Mouse (Mus musculus): ENCODE results near the gene Tbx3. TPM values are rescaled to one million over a fixed set of nuclear protein-coding genes. Genes with fewer than 3 reads are reported as not detected.

Gene Tbx3
- polyA plus RNA-seq, 1 experiment from 2014 or later = 0.88 TPM

DNA sequence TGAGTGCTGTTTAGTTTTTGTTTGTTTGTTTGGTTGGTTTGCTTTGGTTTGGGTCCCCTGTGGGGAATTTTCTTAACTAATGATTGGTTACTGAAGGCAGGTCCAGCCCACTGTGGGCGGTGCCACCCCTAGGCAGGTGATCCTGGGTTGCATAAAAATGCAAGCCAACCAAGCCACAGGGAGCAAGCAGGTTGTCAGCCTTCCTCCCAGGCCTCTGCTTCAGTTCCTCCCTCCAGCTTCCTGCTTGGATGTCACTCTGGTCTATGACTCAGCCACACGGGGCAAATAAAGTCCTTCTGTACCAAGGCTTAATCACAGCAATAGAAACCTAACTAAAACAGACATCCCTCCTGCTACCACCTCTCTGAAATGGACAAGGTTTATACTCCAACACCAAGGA is 35.6 kb upstream of the Tbx3 start:
- Histone ChIP-seq H3K27ac (ENCODE audit: low read depth, low read length) (no peak overlapping the region), H3K4me1 (ENCODE audit: control insufficient read depth, insufficient read depth, low read length) (no peaks in the 10 kb centered on the region), H3K9me3 (ENCODE audit: control insufficient read depth, low read length) (no peaks in the 10 kb centered on the region), H3K9ac (replicated peaks; ENCODE audit: low read depth, low read length) (no peak overlapping the region), H3K36me3 (ENCODE audit: control insufficient read depth, insufficient read depth, low read length) (no peaks in the 10 kb centered on the region), H3K27me3 (ENCODE audit: control insufficient read depth, insufficient read depth, low read length) (no peaks in the 10 kb centered on the region), H3K4me2 (ENCODE audit: low read depth, low read length) (no peak overlapping the region), H3K4me3 (ENCODE audit: low read depth, low read length) (no peak overlapping the region)
- WGBS = 74% methylated on average over 2 of the region's 2 CpGs
- ATAC-seq (ENCODE audit: low read depth) = no peak

- Histone ChIP-seq H3K4me3 (ENCODE audit: low read depth, low read length) (no peak overlapping the region), H3K27ac (ENCODE audit: low read depth, low read length) (no peak overlapping the region), H3K4me2 (ENCODE audit: low read depth, low read length) (no peak overlapping the region), H3K9ac (replicated peaks; ENCODE audit: low read depth, low read length) (no peak overlapping the region), H3K27me3 (ENCODE audit: control insufficient read depth, insufficient read depth, low read length) (0 out of 2 replicates have a peak, but pooled peaks cover 2% of the 10 kb centered on the region), H3K4me1 (ENCODE audit: control insufficient read depth, insufficient read depth, low read length) (no peaks in the 10 kb centered on the region), H3K36me3 (ENCODE audit: control insufficient read depth, insufficient read depth, low read length) (no peaks in the 10 kb centered on the region), H3K9me3 (ENCODE audit: control insufficient read depth, low read length) (no peaks in the 10 kb centered on the region)
- ATAC-seq (ENCODE audit: low read depth) = no peak
- 70% methylated on average over 12 of the region's 12 CpGs for WGBS
These were observed 32.2 kb upstream of the Tbx3 start for GRCm38 (mm10) chr5:119638300-119638699.

GRCm38 (mm10) chr5:119641094-119641493 is 29.4 kb upstream of the Tbx3 start:
- no peaks in the 10 kb centered on the region for H3K36me3 ChIP-seq (ENCODE audit: control insufficient read depth, insufficient read depth, low read length)
- H3K27me3 ChIP-seq (ENCODE audit: control insufficient read depth, insufficient read depth, low read length) = 0 out of 2 replicates have a peak, but pooled peaks cover 2% of the 10 kb centered on the region
- no peak overlapping the region for H3K27ac ChIP-seq (ENCODE audit: low read depth, low read length)
- no peak overlapping the region for H3K4me3 ChIP-seq (ENCODE audit: low read depth, low read length)
- H3K4me1 ChIP-seq (ENCODE audit: control insufficient read depth, insufficient read depth, low read length) = no peaks in the 10 kb centered on the region
- no peak overlapping the region for H3K9ac ChIP-seq (replicated peaks; ENCODE audit: low read depth, low read length)
- H3K9me3 ChIP-seq (ENCODE audit: control insufficient read depth, low read length) = no peaks in the 10 kb centered on the region
- no peak for ATAC-seq (ENCODE audit: low read depth)
- 55% methylated on average over 9 of the region's 9 CpGs for WGBS
- H3K4me2 ChIP-seq (ENCODE audit: low read depth, low read length) = no peak overlapping the region

DNA sequence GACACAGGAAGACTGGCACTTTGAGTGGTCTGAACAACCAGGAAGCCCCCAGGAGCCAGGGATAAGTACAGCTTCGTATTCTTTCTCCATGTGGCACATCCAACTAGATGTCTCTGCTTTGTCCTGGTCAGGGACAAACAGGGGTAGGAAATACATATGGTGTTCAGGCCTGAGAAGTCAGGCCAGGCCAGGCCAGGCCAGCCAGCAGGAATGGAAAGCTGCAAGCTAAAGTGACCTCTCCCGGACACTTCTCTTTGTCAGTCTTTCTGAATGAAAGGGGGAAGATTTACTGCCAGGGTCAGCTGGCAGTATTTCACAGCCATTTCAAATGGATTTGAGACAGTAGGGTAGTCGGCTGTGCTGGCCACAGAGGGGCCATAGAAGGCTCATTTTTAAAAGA is 28.8 kb upstream of the Tbx3 start:
- H3K36me3 ChIP-seq (ENCODE audit: control insufficient read depth, insufficient read depth, low read length) = no peaks in the 10 kb centered on the region
- no peaks in the 10 kb centered on the region for H3K4me1 ChIP-seq (ENCODE audit: control insufficient read depth, insufficient read depth, low read length)
- H3K27ac ChIP-seq (ENCODE audit: low read depth, low read length) = no peak overlapping the region
- WGBS = 3% methylated on average over 3 of the region's 3 CpGs
- H3K4me2 ChIP-seq (ENCODE audit: low read depth, low read length) = no peak overlapping the region
- H3K9ac ChIP-seq (replicated peaks; ENCODE audit: low read depth, low read length) = no peak overlapping the region
- H3K9me3 ChIP-seq (ENCODE audit: control insufficient read depth, low read length) = no peaks in the 10 kb centered on the region
- H3K27me3 ChIP-seq (ENCODE audit: control insufficient read depth, insufficient read depth, low read length) = 0 out of 2 replicates have a peak, but pooled peaks cover 2% of the 10 kb centered on the region
- no peak for ATAC-seq (ENCODE audit: low read depth)
- no peak overlapping the region for H3K4me3 ChIP-seq (ENCODE audit: low read depth, low read length)

- 0 out of 2 replicates have a peak, but pooled peaks cover 5% of the 10 kb centered on the region for H3K27me3 ChIP-seq (ENCODE audit: control insufficient read depth, insufficient read depth, low read length)
- H3K9ac ChIP-seq (replicated peaks; ENCODE audit: low read depth, low read length) = no peak overlapping the region
- 70% methylated on average over 2 of the region's 2 CpGs for WGBS
- H3K36me3 ChIP-seq (ENCODE audit: control insufficient read depth, insufficient read depth, low read length) = no peaks in the 10 kb centered on the region
- no peaks in the 10 kb centered on the region for H3K4me1 ChIP-seq (ENCODE audit: control insufficient read depth, insufficient read depth, low read length)
- H3K4me2 ChIP-seq (ENCODE audit: low read depth, low read length) = no peak overlapping the region
- H3K9me3 ChIP-seq (ENCODE audit: control insufficient read depth, low read length) = no peaks in the 10 kb centered on the region
- no peak for ATAC-seq (ENCODE audit: low read depth)
- no peak overlapping the region for H3K4me3 ChIP-seq (ENCODE audit: low read depth, low read length)
- no peak overlapping the region for H3K27ac ChIP-seq (ENCODE audit: low read depth, low read length)
These were observed 23.5 kb upstream of the Tbx3 start for GRCm38 (mm10) chr5:119646965-119647364.

DNA sequence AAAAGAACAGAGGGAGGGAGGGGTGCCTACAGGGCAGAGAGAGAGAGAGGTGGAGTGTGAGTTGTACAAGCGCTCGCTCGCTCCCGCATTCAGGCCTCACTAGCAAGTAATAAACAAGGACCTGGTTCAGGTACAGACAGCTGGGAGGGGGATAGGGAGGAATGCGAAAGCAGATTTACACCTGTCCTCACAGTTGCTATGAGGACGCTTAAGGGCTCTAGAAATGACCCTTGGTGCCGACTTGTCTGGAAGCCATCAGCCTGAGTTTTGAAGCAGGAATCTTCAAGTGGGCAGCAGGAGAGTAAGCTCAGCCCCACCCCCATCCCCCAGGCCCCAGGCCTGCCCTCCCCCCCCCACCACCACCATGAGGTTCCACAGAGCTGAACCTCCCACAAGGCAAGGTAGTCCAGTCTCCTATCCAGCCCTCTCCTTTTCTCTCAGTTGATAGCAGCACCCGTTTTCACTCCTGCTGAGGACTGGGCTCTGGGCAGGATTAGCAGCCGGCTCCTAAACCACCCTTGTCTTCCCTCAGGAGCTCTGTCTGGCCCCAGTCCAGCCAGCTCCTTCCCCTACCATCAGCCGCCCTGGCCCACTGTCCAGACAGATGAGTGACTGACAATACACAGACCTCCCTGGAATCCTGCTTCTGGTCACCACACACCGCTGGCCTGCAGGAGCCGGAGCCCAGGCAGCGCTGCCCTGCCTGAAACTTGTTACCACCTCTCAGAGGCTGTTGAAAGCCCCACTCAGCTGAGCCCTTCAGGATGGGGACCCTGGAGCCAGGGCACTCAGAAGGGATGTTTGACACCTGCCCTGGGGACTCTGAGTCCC is 19.1 kb upstream of the Tbx3 start:
- Histone ChIP-seq H3K4me3 (ENCODE audit: low read depth, low read length) (no peak overlapping the region), H3K4me1 (ENCODE audit: control insufficient read depth, insufficient read depth, low read length) (no peaks in the 10 kb centered on the region), H3K4me2 (ENCODE audit: low read depth, low read length) (no peak overlapping the region), H3K36me3 (ENCODE audit: control insufficient read depth, insufficient read depth, low read length) (no peaks in the 10 kb centered on the region), H3K27me3 (ENCODE audit: control insufficient read depth, insufficient read depth, low read length) (peaks cover 13% of the 10 kb centered on the region), H3K9me3 (ENCODE audit: control insufficient read depth, low read length) (no peaks in the 10 kb centered on the region), H3K9ac (replicated peaks; ENCODE audit: low read depth, low read length) (no peak overlapping the region), H3K27ac (ENCODE audit: low read depth, low read length) (no peak overlapping the region)
- no peak for ATAC-seq (ENCODE audit: low read depth)
- 38% methylated on average over 13 of the region's 13 CpGs for WGBS

GRCm38 (mm10) chr5:119656354-119656753 is 14.1 kb upstream of the Tbx3 start:
- whole genome bisulfite sequencing = 10% methylated on average over 7 of the region's 7 CpGs
- peaks cover 42% of the 10 kb centered on the region for H3K27me3 ChIP-seq (ENCODE audit: control insufficient read depth, insufficient read depth, low read length)

GRCm38 (mm10) chr5:119656856-119657255 is 13.6 kb upstream of the Tbx3 start:
- Histone ChIP-seq H3K4me3 (ENCODE audit: low read depth, low read length) (no peak overlapping the region), H3K36me3 (ENCODE audit: control insufficient read depth, insufficient read depth, low read length) (no peaks in the 10 kb centered on the region), H3K4me1 (ENCODE audit: control insufficient read depth, insufficient read depth, low read length) (no peaks in the 10 kb centered on the region), H3K27me3 (ENCODE audit: control insufficient read depth, insufficient read depth, low read length) (peaks cover 47% of the 10 kb centered on the region), H3K27ac (ENCODE audit: low read depth, low read length) (no peak overlapping the region), H3K4me2 (ENCODE audit: low read depth, low read length) (no peak overlapping the region), H3K9ac (replicated peaks; ENCODE audit: low read depth, low read length) (no peak overlapping the region), H3K9me3 (ENCODE audit: control insufficient read depth, low read length) (no peaks in the 10 kb centered on the region)
- no peak for ATAC-seq (ENCODE audit: low read depth)
- WGBS = 2% methylated on average over 21 of the region's 21 CpGs

More at GRCm38 (mm10) chr5:119656354-119656753, 14.1 kb upstream of the Tbx3 start:
- H3K4me2 ChIP-seq (ENCODE audit: low read depth, low read length) = no peak overlapping the region
- H3K36me3 ChIP-seq (ENCODE audit: control insufficient read depth, insufficient read depth, low read length) = no peaks in the 10 kb centered on the region
- H3K27ac ChIP-seq (ENCODE audit: low read depth, low read length) = no peak overlapping the region
- no peak overlapping the region for H3K9ac ChIP-seq (replicated peaks; ENCODE audit: low read depth, low read length)
- no peak for ATAC-seq (ENCODE audit: low read depth)
- H3K4me1 ChIP-seq (ENCODE audit: control insufficient read depth, insufficient read depth, low read length) = no peaks in the 10 kb centered on the region
- no peaks in the 10 kb centered on the region for H3K9me3 ChIP-seq (ENCODE audit: control insufficient read depth, low read length)
- no peak overlapping the region for H3K4me3 ChIP-seq (ENCODE audit: low read depth, low read length)

DNA sequence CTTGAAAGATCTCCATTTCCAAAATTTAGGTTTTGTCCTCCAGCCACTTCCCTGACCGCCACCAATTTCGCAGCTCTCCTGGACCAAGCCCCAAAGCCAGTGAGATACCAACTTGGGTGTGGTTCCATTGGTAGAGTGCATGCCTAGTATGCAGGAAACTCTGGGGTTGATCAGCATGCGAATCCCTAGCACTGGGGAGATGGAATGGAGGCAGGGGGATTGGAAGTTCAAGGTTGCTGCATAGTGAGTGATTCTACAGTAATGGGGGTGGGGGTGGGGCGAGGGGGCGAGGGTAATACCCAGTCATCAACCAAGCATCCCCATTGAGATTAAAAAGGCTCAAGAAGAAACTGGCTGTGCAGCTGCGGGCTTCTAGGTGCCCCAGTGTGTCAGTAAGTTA is 13.1 kb upstream of the Tbx3 start:
- no peak overlapping the region for H3K4me2 ChIP-seq (ENCODE audit: low read depth, low read length)

More for the DNA sequence above, 13.1 kb upstream of the Tbx3 start:
- H3K4me3 ChIP-seq (ENCODE audit: low read depth, low read length) = no peak overlapping the region
- H3K27ac ChIP-seq (ENCODE audit: low read depth, low read length) = no peak overlapping the region
- H3K36me3 ChIP-seq (ENCODE audit: control insufficient read depth, insufficient read depth, low read length) = no peaks in the 10 kb centered on the region
- no peaks in the 10 kb centered on the region for H3K9me3 ChIP-seq (ENCODE audit: control insufficient read depth, low read length)
- no peak overlapping the region for H3K9ac ChIP-seq (replicated peaks; ENCODE audit: low read depth, low read length)
- ATAC-seq (ENCODE audit: low read depth) = no peak
- no peaks in the 10 kb centered on the region for H3K4me1 ChIP-seq (ENCODE audit: control insufficient read depth, insufficient read depth, low read length)
- WGBS = 1% methylated on average over 6 of the region's 6 CpGs
- H3K27me3 ChIP-seq (ENCODE audit: control insufficient read depth, insufficient read depth, low read length) = peaks cover 52% of the 10 kb centered on the region

All from neural tube, embryonic 14.5 days (tissue).